Mouse (Mus musculus) intestine, embryonic 14.5 days (tissue): ENCODE measurements around the gene Scn1a. TPM values are rescaled to one million over a fixed set of nuclear protein-coding genes. Genes with fewer than 3 reads are reported as not detected.

Source experiments
- polyA plus RNA-seq: library from polyadenylated mRNA; unstranded; fragments of >200 nt; fragmentation: Nextera tagmentation; extraction: Ambion mirVana; gene quantifications from 2 replicates; pipeline ENCODE4 v1.2.1, GENCODE M21; 2014

Gene Scn1a
- polyA plus RNA-seq, 1 experiment from 2014 or later = 0.64 TPM

Other genes starting within 250 kb of the Scn1a start
- gene Ttc21b, start 184.2 kb downstream of the Scn1a start, polyA plus RNA-seq = 14.1 and 14.2 TPM in 2 replicates
- gene Scn9a, start 194.1 kb upstream of the Scn1a start, polyA plus RNA-seq = 1.2 and 1.4 TPM in 2 replicates